Mouse (Mus musculus) megakaryocyte progenitor cell, adult 5-6 weeks (primary cell): Measurements from ENCODE around the gene Casp4. TPM values are rescaled to one million over a fixed set of nuclear protein-coding genes. Genes with fewer than 3 reads are reported as not detected.
A peak's percentile ranks its signal among the peaks of the same experiment; 100 is the strongest.

Experiments used
- ATAC-seq: replicated peaks from 2 replicates; pipeline ENCODE4 v1.8.0; 2016; ENCODE audit warnings: mild to moderate bottlenecking, moderate TSS enrichment, inconsistent platforms; ENCODE audit not compliant: poor library complexity
- total RNA-seq, 2 experiments: library from RNA; stranded (forward) in 1 of 2; stranded (reverse) in 1 of 2; fragments of 157-497, 149-512 nt in 1 of 2; fragments of 200-1000 nt in 1 of 2; gene quantifications; 2 replicates each; pipeline versions ENCODE4 v1.2.3 to v1.2.4; 2015 to 2017

Gene Casp4
- 34.0 and 34.4 TPM in 2 replicates for total RNA-seq (2015)
- 16.9 and 22.8 TPM in 2 replicates for total RNA-seq (2017)

DNA sequence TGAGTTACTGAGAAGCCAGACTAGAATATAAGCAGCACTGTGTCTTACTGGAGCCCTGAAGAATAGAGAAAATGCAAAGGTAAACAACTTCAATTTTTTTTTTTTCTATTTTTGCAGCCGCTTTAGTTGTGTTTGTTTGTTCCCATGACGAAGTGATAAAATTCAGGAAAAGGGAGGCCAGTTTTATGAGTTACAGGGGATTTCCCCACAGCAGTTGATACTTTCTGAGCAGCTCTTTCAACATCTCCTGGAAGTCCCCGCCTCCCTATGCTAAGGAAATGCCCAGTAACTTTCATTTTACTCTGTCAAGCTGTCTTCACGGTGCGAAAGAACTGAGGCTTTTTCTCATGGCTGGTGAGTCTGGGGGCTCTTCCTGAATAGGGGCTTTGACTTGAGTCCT lies at the start of gene Casp4:
TSS of gene Casp4 (plus strand) at position 268 of the 400 bp plus-strand sequence.
- ATAC-seq = peak; percentile 92

DNA sequence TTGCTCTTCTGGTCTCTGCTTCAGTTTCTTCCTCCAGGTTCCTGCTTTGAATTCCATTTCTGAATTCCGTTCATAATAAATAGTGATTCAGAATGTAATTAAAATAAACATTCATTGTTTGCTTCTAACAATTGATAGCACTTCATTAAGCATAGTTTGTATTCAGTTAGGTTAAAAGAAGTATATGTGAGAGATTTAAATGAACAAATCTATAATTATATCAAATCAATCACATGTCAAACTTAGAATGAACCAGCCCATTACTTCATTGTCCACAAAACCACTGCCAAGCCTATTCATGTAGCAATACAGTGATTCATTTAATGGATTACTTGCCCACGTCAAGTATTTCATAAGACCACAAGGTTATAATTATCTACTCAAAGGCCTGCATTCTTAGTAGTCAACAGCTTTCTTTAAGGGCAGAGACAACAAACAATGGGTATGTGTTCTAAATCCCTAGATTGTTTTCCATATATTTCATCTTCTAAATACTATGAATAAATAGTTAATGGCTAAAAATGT lies 44.6 kb upstream of the Casp4 start:
- ATAC-seq = no peak

DNA sequence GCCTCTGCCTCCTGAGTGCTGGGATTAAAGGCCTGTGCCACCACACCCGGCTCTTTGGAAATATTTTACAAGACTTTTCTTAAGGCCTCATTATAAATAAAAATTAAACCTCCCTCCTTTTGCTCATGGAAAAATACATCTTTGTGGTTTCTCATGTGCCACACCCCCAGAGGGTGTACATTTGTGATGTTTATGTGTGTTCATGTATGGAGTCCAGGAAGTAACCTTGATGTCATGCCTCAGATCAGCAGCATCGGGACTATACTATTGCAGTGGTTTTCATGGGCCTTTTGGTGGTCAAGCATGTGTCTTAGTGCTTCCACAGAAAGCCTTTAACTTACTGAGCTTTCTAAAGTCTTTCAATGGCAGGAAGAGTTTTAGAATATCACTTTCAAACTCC lies 38.4 kb upstream of the Casp4 start:
- no peak for ATAC-seq

DNA sequence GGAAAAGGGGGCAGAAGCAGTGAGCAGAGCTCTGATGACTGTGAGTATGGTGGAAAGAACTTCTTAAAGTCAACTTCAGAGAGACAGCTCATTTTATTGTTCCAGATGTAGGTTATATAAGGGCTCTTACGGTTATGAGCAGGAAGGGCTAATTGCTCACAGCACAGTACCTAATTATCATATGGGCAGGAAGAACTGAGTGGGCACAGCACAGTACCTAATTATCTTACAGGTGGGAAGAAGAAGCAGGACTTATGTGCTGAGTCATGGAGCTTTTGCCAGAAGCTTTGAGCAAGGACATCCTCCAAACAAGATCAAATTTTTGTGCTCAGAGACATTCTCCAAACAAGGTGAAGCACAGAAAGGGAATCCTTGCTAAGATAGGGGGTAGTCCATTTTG lies 37.7 kb upstream of the Casp4 start:
- ATAC-seq = no peak

DNA sequence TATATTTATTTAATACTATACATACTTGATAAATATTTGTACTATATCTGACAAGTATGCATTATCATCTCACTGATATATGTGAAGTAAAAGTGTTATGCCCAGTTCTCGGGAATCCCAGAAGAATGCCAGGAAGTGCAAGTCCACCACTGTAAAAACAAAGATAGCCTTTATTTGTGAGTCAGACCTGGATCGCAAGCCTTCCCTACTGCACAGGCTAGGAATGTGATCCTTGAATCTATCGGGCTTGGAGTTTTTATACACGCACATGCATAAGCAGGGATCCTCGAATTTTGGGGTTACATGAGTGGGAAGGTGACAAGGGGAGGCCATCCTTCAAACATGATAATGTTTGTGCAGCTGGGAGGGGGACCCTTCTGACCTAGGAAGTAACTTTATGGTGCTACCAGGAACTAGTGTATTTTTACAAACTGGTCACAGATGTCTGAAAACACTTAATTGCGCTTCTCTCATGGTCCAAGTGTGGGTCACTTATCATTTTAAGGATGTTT lies 37.2 kb upstream of the Casp4 start:
- no peak for ATAC-seq

DNA sequence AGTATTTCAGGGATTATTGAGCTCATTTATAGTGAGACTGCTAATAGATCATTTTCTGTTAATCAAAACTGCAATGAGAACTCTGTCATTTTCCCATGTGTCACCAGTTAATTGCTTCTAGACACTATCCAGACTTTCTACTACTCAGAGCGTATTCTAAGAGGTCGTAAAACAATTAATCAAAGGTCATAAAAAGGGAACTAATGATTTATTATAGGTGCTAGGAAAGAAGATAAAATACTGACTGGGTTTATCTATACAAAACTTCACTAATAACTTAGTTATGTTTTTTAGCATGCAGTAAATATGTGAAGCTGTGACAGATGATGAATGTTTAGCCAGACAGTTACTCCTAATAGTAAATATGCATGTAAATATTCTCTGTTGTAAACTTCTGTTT lies 22.6 kb upstream of the Casp4 start:
- no peak for ATAC-seq

DNA sequence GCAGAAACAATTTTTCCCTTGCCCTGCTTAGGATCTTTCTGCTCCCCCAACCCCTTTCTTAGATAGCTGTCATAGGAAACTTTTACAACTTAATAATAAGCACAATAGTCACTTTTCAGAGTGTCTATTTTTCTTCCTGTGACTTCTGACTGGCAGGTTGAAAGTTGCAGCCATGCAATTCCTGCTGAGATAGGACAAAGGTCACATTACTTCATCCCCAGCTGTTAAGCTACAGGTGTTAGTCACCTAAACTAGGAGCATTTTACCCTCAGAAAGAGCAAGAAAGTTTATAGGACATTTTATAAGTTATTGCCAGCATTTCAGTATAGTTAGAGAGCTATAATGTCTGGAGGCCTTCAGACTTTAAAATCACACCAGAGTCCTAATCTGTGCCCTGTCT lies 22.0 kb upstream of the Casp4 start:
- ATAC-seq = no peak

DNA sequence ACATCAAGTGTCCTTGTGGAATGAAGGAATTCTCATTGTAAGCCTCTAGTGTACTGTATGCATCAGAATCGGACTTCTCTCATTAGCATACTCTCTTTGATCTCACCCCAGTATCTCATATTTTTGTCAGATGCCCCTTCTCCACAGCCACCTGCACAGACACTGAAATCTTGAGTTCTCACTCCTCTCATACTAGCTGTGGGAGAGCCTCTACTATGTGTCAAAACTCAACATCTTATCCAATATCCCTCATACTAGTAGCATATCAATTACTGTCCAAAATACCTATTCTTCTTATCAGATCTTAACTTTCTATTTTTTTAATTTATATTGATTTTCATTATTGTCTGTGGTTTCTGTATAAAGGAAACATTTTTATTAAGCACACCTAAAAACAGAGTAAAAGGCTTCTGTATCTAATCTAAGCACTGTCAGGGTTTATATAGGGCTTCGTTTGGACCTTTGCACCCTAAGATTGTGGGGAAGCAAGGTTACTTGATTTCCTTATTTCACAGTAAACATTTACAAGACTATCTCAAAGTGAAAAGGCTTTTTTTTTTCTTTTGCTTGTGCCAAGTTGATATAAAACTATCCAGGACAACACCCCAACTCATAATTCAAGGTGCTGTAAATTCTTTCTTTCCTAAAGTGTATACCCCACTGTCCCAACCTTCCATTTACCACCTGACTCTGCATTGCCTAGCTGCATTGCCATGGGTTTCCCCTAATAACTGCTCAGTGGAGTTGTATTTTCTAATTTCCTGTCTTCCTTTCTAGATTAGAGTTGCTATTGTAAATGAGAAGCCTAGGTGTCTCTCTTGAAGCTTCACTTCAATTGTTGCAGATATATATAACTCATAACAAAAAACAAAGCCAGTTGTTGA lies 12.0 kb upstream of the Casp4 start:
- no peak for ATAC-seq

DNA sequence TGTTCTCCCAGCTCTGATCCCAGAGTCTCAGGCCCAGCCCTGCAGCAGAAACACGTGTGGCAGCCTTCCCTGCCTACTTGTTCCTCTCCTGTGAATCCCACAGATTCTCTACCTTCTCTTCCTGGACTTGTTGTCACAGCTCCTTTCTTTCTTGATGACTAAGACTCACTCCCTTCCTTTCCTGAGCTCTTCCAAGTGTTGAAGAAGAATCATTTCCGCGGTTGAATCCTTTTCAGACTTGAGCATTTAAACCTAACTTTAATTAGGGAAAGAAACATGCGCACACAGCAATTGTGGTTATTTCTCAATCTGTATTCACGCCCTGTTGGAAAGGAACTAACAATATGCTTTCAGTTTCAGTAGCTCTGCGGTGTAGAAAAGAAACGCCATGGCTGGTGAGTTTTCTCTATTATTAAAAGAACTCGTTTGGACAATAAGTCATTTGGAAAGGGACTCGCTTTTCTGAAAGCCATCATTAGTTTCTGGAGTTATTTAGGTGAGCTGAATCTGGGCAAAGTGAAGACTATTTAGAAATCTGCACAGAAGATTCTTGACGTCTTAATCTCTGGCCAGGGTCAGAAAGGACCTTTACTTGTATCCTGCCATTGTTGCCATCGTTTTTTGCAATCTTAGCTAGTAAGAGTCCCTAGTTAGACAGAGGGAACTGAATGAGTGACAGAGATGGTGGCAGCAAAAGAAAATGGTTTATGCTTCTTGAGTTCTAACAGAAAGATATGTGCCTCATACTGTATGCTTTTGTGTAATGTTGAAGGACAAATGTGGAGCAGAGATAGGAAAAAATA lies 10.1 kb upstream of the Casp4 start, which contains the start of gene Casp1:
TSS of gene Casp1 (plus strand) at position 189 of the 803 bp plus-strand sequence.
- peak; percentile 90 for ATAC-seq

DNA sequence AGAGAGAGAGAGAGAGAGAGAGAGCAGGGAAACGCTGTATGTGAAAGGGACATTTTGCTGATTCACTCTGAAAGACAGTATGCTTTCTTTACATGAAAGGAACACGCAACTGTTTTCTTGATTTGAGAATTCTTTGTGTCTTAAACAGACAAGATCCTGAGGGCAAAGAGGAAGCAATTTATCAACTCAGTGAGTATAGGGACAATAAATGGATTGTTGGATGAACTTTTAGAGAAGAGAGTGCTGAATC lies 9.6 kb upstream of the Casp4 start:
- peak; percentile 38 for ATAC-seq

DNA sequence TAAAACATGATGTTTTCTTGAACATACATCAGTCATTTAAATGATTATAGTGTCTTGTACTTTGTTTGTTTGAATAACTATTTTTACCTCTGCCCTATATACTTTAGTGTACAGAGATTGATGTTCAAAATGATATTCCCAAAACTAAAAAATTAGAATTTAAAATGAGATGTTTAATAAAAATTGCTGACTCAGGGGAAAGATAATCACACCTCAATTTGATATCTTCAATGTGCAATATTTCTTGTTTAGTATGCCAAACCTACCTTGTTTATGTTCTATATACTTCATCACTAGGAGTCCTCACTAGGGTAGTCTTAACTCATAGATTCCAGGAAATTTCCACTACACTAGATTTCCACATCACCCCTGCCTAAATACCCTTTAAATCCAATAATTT lies 1.5 kb downstream of the Casp4 start:
- ATAC-seq = no peak

DNA sequence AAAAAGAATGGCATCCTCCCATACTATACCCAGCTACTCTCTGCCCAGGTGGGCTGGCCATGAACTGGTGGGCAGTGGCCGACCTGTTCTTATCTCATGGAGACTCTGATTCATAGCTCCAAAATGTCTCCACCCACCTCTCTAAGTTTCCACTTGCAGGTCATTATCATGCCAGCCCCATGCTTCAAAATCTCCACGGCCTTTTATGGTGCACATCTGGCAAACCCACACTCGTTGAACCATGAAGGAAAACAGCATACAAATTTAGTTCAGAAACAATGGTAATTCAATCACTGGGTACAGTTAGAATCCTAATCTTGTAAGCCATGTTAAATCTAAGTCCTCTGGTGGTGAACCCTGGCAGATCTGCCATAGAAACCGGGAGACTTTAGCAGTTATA lies 2.8 kb downstream of the Casp4 start:
- ATAC-seq = no peak

DNA sequence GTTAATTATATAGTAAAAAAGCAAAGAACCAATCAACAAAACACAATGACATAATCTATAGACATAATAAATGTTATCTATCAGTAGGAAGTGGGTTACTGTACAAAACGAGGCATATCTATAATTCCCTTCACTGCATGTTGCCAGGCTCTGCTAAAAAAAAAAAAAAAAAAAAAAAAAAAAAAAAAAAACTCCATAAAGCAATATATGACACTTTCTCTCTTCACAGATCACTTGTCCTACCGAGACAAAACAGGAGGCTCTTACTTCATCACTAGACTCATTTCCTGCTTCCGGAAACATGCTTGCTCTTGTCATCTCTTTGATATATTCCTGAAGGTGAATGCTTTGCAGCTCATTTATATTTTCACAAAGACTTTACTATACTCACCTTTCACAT lies 19.6 kb downstream of the Casp4 start:
- no peak for ATAC-seq

DNA sequence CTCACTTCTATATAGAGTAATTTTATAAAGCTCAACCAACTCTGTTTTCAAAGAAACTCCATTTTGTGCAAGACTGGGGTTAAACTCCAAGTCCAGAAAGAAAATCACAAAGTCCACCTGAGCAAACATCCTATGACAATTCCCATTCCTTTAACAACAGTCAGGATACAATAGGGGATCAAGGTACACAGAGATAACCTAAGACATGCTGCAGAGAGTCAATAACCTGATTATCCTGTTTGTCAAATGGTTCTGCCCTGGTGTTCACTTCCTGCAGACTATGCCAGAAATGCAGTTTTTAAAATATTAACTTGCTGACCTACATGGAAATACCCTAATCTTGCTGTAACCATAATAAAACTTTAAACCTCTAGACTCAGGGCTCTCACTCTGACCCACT lies 23.8 kb downstream of the Casp4 start:
- no peak for ATAC-seq

DNA sequence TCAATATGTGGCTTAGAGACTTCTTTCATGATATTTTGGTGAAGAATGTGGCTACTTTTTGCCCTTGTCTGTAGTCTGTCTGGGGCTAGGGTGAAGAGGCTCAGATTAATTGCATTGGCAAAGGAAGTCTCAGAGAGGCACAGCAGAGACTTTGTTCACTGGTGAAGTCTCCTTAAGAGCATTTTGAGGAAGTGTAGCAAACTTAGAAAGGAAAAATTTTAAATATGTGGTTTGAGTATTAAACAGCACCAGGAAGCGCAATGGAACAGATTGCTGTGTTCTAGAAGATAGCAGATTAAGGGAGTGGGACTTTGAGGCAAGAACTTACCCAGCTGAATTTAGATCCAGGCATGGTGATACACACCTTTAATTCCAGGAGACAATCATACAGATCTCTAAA lies 24.8 kb downstream of the Casp4 start:
- ATAC-seq = peak; percentile 65; the same call in 1 of the 2 replicates

DNA sequence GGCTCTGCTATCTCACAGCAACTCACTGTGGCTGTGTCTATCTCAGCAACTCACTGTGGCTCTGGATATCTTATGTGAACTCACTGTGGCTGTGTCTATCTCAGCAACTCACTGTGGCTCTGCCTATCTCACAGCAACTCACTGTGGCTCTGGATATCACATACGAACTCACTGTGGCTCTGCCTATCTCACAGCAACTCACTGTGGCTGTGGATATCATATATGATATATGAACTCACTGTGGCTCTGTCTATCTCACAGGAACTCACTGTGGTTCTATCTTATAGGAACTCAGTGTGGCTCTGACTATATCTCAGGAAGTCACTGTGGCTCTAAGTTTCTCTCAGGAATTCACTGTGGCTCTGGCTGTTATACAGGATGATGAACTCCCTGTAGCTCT lies 34.5 kb downstream of the Casp4 start:
- peak; percentile 83 for ATAC-seq

DNA sequence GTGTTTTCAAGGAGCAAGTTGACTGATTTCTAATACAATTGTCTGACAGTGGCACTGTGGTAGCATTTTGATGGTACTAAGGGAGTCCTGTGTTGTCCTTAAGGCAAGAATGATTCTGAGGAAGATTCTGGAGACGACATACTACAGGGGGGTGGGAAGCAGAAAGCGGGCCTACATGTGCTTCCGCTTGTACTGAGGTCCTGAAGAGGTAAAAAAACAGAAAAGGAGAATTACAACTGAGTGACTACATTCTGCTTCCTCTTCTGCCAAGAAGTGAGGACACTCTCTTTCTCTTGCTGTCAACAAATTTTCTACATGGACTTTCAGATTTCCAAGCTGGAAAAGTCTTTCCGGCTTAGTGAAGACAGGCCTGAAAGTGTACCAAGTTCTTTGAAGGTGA lies 35.5 kb downstream of the Casp4 start:
- peak; percentile 81 for ATAC-seq

DNA sequence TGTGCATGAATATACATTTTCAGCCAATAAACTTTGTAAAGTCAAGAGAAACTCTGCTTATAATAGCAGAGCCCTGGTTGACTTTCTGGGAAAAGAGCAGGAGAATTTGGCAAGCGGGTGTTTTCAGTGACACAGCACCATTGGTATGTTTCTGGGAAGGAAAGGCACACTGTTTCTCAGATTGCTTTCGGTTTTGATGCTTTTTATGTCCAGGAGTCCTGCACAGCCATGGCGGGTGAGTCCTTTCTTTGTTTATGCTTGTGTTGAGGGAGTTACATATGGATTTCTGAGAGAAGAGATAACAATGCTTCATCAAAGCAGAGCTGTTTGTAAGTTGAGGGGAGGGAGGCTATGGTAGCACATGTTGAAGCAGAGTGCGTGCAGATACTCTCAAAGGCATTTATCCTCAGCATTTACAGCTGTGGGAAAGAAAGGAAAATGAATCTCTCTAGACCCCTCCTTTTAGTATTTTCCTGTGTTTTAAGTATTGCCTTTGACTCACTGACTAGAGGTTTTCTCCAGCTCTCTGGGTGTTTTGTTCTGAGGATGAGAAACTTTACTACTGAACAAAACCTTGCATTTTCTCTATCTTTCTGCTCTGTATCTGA lies 36.8 kb downstream of the Casp4 start, which contains the start of gene Casp12:
TSS of gene Casp12 (plus strand) at position 140 of the 608 bp plus-strand sequence.
- 0 out of 2 replicates have a peak, but pooled peaks have one; percentile 19 for ATAC-seq

DNA sequence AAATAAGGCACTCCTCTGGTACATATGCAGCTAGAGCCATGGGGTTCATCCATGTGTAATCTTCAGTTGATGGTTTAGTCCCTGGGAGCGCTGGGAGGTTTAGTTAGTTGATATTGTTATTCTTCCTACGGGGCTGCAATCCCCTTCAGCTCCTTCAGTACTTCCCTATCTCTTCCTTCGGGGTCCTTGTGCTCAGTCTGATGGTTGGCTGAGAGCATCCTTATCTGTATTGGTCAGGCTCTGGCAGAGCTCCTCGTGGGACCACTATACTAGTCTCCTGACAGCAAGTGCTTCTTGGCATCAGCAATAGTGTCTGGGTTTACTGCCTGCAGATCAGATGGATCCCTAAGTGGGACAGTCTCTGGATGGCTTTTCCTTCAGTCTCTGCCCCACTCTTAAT lies 38.8 kb downstream of the Casp4 start:
- no peak for ATAC-seq

DNA sequence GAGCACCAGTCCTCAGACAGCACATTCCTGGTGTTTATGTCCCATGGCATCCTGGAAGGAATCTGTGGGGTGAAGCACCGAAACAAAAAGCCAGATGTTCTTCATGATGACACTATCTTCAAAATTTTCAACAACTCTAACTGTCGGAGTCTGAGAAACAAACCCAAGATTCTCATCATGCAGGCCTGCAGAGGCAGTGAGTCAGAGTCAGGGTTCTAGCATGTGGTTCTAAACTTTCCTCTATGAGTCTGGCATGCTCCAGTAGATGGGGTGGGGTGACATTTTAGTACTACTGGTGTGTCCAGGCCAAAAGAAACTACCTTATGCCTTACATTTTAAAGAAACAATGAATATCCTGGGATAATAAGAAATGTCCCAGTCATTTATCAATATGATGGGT lies 45.0 kb downstream of the Casp4 start:
- ATAC-seq = no peak

DNA sequence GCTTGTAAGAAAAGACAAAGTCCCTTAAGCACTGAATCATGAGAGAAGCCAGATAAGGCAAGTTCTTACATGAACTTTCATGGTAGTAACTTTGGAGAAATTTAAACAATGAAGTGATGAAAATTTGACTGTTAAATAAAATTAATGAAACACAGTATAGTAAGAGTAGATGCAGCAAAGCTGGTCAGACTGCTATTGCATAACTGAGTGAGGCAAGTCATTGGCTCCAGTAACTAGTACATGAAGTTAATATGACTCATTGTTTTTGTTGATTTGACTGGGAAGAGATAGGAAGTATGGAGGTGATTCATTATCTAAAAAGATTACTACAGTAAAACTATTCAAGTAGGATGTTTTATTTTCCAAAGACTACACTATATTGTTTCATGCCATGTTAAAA lies 48.2 kb downstream of the Casp4 start:
- no peak for ATAC-seq
